Mouse (Mus musculus) E14TG2a.4 (cell line): ENCODE data around the gene Pacs2.
A peak's percentile ranks its signal among the peaks of the same experiment; 100 is the strongest.

Source experiments
- H3K27me3 ChIP-seq: 2 replicates; pipeline ENCODE4 v1.6.1; 2014; ENCODE audit warnings: low read length, control low read depth; ENCODE audit not compliant: insufficient read depth
- H3K36me3 ChIP-seq: 2 replicates; pipeline ENCODE4 v1.6.1; 2014; ENCODE audit warnings: low read length, control low read depth; ENCODE audit not compliant: insufficient read depth
- H3K4me1 ChIP-seq: replicated peaks from 2 replicates; pipeline ENCODE4 v1.6.1; 2014; ENCODE audit warnings: low read depth, low read length, control low read depth
- H3K4me3 ChIP-seq: replicated peaks from 2 replicates; pipeline ENCODE4 v1.5.1; 2014; ENCODE audit warnings: mild to moderate bottlenecking, low read length
- H3K9me3 ChIP-seq: 2 replicates; pipeline ENCODE4 v1.6.1; 2014; ENCODE audit warnings: low read length, control low read depth
- CTCF ChIP-seq: conservative IDR thresholded peaks from 2 replicates; pipeline ENCODE4 v1.5.1; 2014; ENCODE audit warnings: low read length
- NANOG ChIP-seq: IDR thresholded peaks from 2 replicates; pipeline ENCODE4 v1.6.1; 2014; ENCODE audit warnings: borderline replicate concordance, low read length, mixed read lengths
- POU5F1 ChIP-seq: IDR thresholded peaks from 2 replicates; pipeline ENCODE4 v1.6.1; 2014; ENCODE audit warnings: low read length, borderline replicate concordance

The Pacs2 gene

DNA sequence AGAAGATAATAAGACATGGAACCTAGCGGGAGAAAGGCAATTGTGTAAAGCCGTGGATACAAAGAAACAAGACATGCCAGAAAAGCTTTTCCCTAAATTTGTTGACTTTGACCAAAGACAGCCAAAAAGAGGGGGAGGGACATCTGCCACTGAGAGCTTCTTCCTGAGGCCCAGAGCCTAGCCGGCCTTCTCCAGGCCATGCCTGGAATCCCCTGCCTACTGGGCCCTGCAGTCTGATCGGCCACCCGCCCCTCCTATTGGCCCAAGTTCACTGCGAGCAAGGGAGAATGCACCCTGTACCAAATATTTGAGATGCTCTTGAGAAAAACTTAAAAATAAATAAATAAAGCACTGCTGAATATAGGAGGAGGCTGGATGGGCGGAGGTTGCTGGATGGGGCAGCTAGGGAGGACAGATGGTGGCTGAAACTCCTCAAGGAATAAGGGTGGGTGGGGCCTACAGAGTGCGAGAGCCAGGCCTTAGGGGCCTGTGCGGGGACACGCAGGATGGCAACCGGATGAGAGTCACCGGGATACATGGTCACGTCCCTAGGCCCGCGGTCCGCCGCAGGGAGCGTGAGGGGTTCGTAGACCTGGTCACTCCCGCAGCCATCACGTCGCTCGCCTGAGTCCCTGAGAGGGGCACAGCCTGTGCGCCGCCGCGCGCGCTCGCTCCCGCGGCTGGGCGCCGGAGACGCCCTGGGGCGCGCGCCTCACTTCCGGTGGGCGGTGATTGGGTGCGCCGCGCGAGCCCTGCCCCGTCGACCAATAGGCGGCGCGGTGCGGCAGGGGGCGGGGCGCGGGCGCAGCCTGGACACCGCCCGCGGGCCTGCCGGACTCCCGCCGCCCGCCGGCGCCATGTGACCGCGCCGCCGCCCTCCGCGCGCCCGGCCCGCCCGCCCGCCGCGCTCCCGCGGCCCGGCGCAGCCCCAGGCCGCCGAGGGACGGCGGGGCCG is at the start of gene Pacs2:
Gene Pacs2 (plus strand): TSS at position 905 of the 955 bp plus-strand sequence.
- peaks cover 36% of the 10 kb centered on the region for H3K4me1 ChIP-seq
- peaks cover 15% of the 10 kb centered on the region for H3K27me3 ChIP-seq
- peaks cover 9% of the 10 kb centered on the region; the same call in 1 of the 2 replicates for H3K36me3 ChIP-seq
- TF ChIP-seq POU5F1 (no peak), CTCF (no peak), NANOG (no peak)
- no peaks in the 10 kb centered on the region for H3K9me3 ChIP-seq
- H3K4me3 ChIP-seq = peak within 1 kb of the TSS; percentile 88

DNA sequence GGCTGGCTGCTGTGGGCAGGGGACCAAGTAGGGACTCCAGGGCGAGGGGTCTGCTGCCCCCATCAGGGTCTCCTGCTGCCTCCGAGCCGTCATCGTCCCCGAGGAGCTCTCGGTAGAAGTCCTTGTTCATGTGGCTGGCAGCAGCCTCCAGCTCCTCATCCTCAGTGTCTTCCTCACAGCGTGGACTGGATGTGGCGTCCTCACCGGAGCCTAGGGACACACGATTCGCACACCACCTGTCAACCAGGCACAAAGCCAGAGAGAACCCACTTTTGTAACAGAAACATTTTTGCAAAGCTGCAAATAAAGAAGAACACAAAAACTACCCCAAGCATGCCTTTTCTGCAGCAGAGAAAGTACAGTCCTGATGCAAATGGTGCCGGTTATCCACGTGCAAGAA is 48.5 kb upstream of the Pacs2 start:
- Histone ChIP-seq H3K9me3 (no peaks in the 10 kb centered on the region), H3K4me1 (no peaks in the 10 kb centered on the region), H3K27me3 (no peaks in the 10 kb centered on the region), H3K4me3 (no peak overlapping the region), H3K36me3 (peaks cover 98% of the 10 kb centered on the region)
- TF ChIP-seq POU5F1 = no peak
- TF ChIP-seq CTCF = no peak
- TF ChIP-seq NANOG = no peak

DNA sequence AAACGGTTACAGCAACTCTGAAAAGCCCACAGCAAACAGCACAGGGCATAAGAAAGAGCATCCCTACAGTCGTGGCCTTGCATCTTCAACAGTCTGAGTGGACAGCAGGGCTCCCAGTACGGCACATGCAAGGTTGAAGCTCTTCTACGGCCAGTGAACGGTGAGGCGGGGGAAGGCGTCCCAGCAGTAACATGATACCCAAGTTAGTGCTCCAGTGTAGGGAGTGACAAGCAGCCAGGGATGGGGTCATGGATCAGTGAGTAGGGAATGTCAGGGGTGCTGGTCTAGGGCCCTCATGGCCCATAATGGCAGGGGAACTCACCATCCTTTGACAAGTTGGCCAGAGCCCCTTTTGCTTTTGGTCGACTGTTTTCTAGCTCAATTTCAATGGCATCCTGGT is 45.4 kb upstream of the Pacs2 start:
- TF ChIP-seq POU5F1 (no peak), NANOG (no peak), CTCF (no peak)
- peaks cover 98% of the 10 kb centered on the region for H3K36me3 ChIP-seq
- H3K27me3 ChIP-seq = no peaks in the 10 kb centered on the region
- no peaks in the 10 kb centered on the region for H3K9me3 ChIP-seq
- H3K4me1 ChIP-seq = no peaks in the 10 kb centered on the region
- H3K4me3 ChIP-seq = no peak overlapping the region

DNA sequence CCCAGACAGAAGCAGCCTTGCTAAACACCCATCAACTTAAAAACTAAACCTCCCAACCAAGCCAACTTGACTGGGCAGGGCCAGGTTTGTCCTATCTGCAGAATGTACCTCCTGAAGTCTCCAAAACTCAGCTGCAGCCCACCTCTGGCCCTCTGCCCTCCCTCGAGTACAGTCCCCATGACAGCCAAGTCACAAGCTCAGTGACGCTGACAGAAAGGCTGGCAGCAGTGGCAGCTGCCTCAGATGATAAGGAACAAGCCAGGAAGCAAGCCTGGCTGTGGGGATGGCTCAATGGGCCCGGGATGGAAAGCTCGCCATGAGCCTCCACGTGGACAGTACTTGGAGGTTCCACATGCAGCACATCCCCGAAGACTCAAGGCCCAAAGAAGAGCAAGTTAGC is 44.7 kb upstream of the Pacs2 start:
- H3K4me1 ChIP-seq = no peaks in the 10 kb centered on the region
- TF ChIP-seq NANOG (no peak), CTCF (no peak)
- no peak overlapping the region for H3K4me3 ChIP-seq
- no peaks in the 10 kb centered on the region for H3K27me3 ChIP-seq
- no peaks in the 10 kb centered on the region for H3K9me3 ChIP-seq
- H3K36me3 ChIP-seq = peaks cover 98% of the 10 kb centered on the region

DNA sequence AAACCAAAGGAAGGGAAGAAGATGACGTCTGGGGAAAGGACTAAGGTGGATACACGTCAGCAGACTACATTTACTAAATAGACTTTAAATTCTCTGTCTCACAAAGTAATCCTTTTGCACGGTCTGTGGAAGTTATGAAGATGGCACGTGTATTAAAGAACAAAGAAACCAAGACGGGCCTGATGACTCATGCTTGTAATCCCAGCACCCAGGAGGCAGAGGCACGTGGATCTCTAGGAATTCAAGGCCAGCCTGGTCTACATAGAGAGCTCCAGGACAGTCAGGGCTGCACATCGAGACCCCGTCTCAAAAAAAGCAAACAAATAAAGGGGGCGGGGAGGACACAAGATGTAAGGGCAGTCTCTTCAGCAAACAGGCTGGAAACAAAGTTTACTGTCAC is 39.6 kb upstream of the Pacs2 start:
- TF ChIP-seq NANOG (no peak), POU5F1 (no peak), CTCF (no peak)
- Histone ChIP-seq H3K36me3 (peaks cover 74% of the 10 kb centered on the region), H3K4me1 (peaks cover 21% of the 10 kb centered on the region), H3K9me3 (no peaks in the 10 kb centered on the region), H3K4me3 (no peak overlapping the region), H3K27me3 (no peaks in the 10 kb centered on the region)

DNA sequence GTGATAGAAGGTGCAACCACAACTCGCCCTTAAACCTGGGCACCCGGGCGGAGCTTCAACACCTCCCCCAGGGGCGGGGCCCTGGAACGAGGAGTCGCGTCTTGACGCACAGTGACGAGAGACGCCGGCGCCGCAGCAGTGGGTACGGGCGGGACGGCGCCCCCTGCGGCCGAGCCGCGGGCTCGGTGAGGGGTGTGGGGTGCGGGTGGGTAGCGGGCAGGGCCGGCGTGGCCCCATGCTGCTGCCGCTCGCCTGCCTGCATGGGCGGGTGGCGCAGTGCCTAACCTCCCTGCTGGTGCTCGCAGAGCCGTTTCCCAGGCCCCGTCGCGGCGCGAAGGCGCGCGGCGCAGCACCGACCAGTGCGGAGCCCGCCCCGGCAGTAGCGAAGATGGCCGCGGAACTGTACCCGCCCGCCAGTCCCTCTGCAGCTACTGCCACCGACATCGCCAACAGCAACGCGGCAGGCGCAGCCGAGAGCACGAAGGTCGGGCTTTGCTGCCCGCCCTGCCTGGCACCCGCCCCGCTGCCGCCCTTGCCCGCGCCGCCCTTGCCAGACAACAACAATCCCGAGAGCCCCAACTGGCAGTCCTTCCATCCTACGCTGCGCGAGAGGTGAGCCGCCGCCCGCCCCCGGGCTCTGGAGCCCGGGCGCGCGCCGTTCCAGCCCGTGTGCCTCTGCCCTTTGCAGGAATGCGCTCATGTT is 37.8 kb upstream of the Pacs2 start, which contains the start of gene Btbd6:
Gene Btbd6 (plus strand): TSS at position 112 of the 703 bp plus-strand sequence.
- Histone ChIP-seq H3K4me3 (peak within 1 kb of the TSS; percentile 90), H3K27me3 (no peaks in the 10 kb centered on the region), H3K36me3 (peaks cover 76% of the 10 kb centered on the region), H3K4me1 (peaks cover 21% of the 10 kb centered on the region), H3K9me3 (no peaks in the 10 kb centered on the region)
- TF ChIP-seq POU5F1 (no peak), CTCF (no peak), NANOG (no peak)

DNA sequence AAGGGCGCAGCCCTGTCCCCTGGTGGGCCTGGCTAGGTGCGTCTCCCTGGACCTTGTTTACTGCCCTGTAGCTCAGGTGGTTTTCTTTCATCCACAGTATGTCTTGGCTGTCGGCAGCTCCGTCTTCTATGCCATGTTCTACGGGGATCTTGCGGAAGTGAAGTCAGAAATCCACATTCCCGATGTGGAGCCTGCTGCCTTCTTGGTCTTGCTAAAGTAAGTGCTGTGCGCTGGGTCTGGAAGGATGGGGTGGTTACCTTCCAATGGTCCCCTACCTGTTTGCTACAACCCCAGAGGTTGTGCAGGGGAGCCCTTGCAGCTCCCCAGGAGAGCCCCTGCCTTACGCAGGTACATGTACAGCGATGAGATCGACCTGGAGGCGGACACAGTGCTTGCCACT is 37.2 kb upstream of the Pacs2 start:
- Histone ChIP-seq H3K4me1 (peaks cover 21% of the 10 kb centered on the region), H3K9me3 (no peaks in the 10 kb centered on the region), H3K4me3 (peak overlapping the region; percentile 90), H3K27me3 (no peaks in the 10 kb centered on the region), H3K36me3 (peaks cover 76% of the 10 kb centered on the region)
- TF ChIP-seq POU5F1 (no peak), NANOG (no peak), CTCF (no peak)

DNA sequence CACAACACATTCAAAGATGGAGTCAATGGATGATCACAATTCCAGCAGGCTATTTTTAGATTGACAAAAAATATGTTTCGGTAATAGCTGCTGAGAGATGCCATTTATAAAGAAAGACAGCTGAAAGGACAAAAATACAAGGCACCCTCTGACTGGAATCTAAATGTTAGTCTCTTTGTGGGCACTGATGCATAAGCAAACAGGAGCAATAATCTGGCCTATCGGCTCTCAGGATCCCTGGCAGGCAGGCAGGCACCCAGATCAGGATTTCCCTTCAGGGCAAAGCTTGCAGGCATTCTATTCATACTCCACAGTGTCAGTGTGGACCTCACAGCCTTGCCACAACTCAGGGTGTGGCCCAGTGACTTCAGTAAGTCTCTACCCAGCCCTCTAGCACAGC is 32.3 kb upstream of the Pacs2 start:
- H3K9me3 ChIP-seq = no peaks in the 10 kb centered on the region
- no peaks in the 10 kb centered on the region for H3K27me3 ChIP-seq
- H3K4me1 ChIP-seq = peaks cover 14% of the 10 kb centered on the region
- TF ChIP-seq CTCF (no peak), POU5F1 (no peak)
- no peak overlapping the region for H3K4me3 ChIP-seq
- H3K36me3 ChIP-seq = peaks cover 89% of the 10 kb centered on the region
